Mouse (Mus musculus) hindbrain, embryonic 13.5 days (tissue): ENCODE data around the gene Nol11. TPM values are rescaled to one million over a fixed set of nuclear protein-coding genes. Genes with fewer than 3 reads are reported as not detected.
"Not testable (repeated sequence)": the region's sequence is repeated elsewhere in the genome, so short reads cannot be mapped to it uniquely, and the experiment has no call there.

Experiments
- ATAC-seq: fragments of 200-750 bp; cut with Nextera tagmentation; 2 replicates; pipeline ENCODE4 v1.8.0; 2017; ENCODE audit warnings: moderate TSS enrichment; ENCODE audit not compliant: low FRiP score
- H3K27ac ChIP-seq: fragments of 300-500 bp; sonication (generic); 2 replicates; pipeline ENCODE4 v1.5.1; 2015; ENCODE audit warnings: inconsistent platforms, mild to moderate bottlenecking, moderate library complexity
- H3K27me3 ChIP-seq: fragments of 300-500 bp; sonication (generic); 2 replicates; pipeline ENCODE4 v1.6.1; 2015; ENCODE audit warnings: mild to moderate bottlenecking, inconsistent platforms
- H3K36me3 ChIP-seq: fragments of 300-500 bp; sonication (generic); 2 replicates; pipeline ENCODE4 v1.6.1; 2015; ENCODE audit warnings: mild to moderate bottlenecking, inconsistent platforms
- H3K4me1 ChIP-seq: fragments of 300-500 bp; sonication (generic); replicated peaks from 2 replicates; pipeline ENCODE4 v1.6.1; 2015; ENCODE audit warnings: inconsistent platforms
- H3K4me2 ChIP-seq: fragments of 300-500 bp; sonication (generic); 2 replicates; pipeline ENCODE4 v1.6.1; 2015; ENCODE audit warnings: inconsistent platforms, mild to moderate bottlenecking, moderate library complexity
- H3K4me3 ChIP-seq: fragments of 300-500 bp; sonication (generic); 2 replicates; pipeline ENCODE4 v1.5.1; 2015; ENCODE audit warnings: mild to moderate bottlenecking, inconsistent platforms
- H3K9ac ChIP-seq: fragments of 300-500 bp; sonication (generic); 2 replicates; pipeline ENCODE4 v1.6.1; 2015; ENCODE audit warnings: mild to moderate bottlenecking, inconsistent platforms
- H3K9me3 ChIP-seq: fragments of 300-500 bp; sonication (generic); 2 replicates; pipeline ENCODE4 v1.6.1; 2016; ENCODE audit warnings: inconsistent platforms
- WGBS: fragments of 180-500 bp; shearing (Covaris S2); methylation state at CpG from one replicate; pipeline ENCODE4 v1.1.7; 2015; 5-methylcytosine and 5-hydroxymethylcytosine counted together
- polyA plus RNA-seq: library from polyadenylated mRNA; unstranded; fragments of >200 nt; fragmentation: Nextera tagmentation; extraction: Ambion mirVana; gene quantifications from 2 replicates; pipeline ENCODE4 v1.2.1, GENCODE M21; 2015

Gene Nol11
- polyA plus RNA-seq, 1 experiment from 2014 or later, result 56.1 TPM

- H3K9me3 ChIP-seq, result no peaks in the 10 kb centered on the region
- H3K36me3 ChIP-seq, result no peaks in the 10 kb centered on the region
- no peak overlapping the region for H3K27ac ChIP-seq
- H3K4me1 ChIP-seq, result peaks cover 44% of the 10 kb centered on the region
- no peak for ATAC-seq
- no peaks in the 10 kb centered on the region for H3K27me3 ChIP-seq
- peak overlapping the region; percentile 71 for H3K4me2 ChIP-seq
- WGBS, result 32% methylated on average over 2 of the region's 2 CpGs
- H3K9ac ChIP-seq, result peak overlapping the region; percentile 97
- H3K4me3 ChIP-seq, result peak overlapping the region; percentile 89
Measured at GRCm38 (mm10) chr11:107129641-107130040, 59.5 kb downstream of the Nol11 start.

GRCm38 (mm10) chr11:107126716-107127115, 62.5 kb downstream of the Nol11 start:
- WGBS, result 96% methylated on average over 1 of the region's 2 CpGs
- H3K9me3 ChIP-seq, H3K9ac ChIP-seq, H3K4me3 ChIP-seq, H3K27ac ChIP-seq, ATAC-seq, H3K36me3 ChIP-seq, H3K27me3 ChIP-seq, H3K4me2 ChIP-seq: not testable (repeated sequence)
- peaks cover 50% of the 10 kb centered on the region for H3K4me1 ChIP-seq

- WGBS, result 85% methylated on average over 4 of the region's 4 CpGs
- Histone ChIP-seq H3K27me3 (no peaks in the 10 kb centered on the region), H3K27ac (no peak overlapping the region), H3K4me3 (no peak overlapping the region), H3K9ac (no peak overlapping the region), H3K4me1 (peaks cover 47% of the 10 kb centered on the region), H3K4me2 (no peak overlapping the region), H3K36me3 (no peaks in the 10 kb centered on the region), H3K9me3 (no peaks in the 10 kb centered on the region)
- ATAC-seq, result no peak
Measured at GRCm38 (mm10) chr11:107125011-107125410, 64.2 kb downstream of the Nol11 start.

DNA sequence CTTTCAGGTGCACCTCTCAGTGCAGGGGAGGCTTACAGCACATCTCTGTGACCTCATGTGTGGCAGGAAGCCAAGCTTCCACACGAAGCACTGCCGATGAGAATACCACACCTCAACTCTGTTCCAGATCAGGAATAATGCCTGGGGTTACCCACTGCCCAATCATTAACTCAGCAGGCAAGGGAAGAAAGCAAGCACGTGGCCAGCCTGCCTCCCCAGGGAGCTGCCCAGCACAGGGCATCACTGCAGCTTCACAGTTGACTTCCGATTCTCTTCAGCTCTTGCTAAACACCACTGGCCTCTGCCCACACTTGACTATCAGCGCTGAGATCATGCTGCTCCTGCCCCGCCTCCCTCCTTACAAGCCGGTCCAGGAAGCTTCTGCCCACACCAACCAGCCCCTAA, 64.9 kb downstream of the Nol11 start:
- H3K27ac ChIP-seq, result peak overlapping the region; percentile 55; the same call in 1 of the 2 replicates
- WGBS, result 27% methylated on average over 7 of the region's 7 CpGs
- peak overlapping the region; percentile 31 for H3K4me2 ChIP-seq
- H3K9me3 ChIP-seq, result no peaks in the 10 kb centered on the region
- no peak overlapping the region for H3K4me3 ChIP-seq
- ATAC-seq, result no peak
- peak overlapping the region; percentile 35; the same call in 1 of the 2 replicates for H3K9ac ChIP-seq
- peaks cover 44% of the 10 kb centered on the region for H3K4me1 ChIP-seq
- H3K36me3 ChIP-seq, result no peaks in the 10 kb centered on the region
- H3K27me3 ChIP-seq, result no peaks in the 10 kb centered on the region

GRCm38 (mm10) chr11:107117789-107118188, 71.4 kb downstream of the Nol11 start:
- Histone ChIP-seq H3K4me3 (no peak overlapping the region), H3K4me1 (peaks cover 37% of the 10 kb centered on the region), H3K27me3 (no peaks in the 10 kb centered on the region), H3K36me3 (no peaks in the 10 kb centered on the region), H3K9ac (no peak overlapping the region), H3K4me2 (no peak overlapping the region), H3K9me3 (no peaks in the 10 kb centered on the region), H3K27ac (no peak overlapping the region)
- WGBS, result 78% methylated on average over 12 of the region's 12 CpGs
- ATAC-seq, result no peak

Other genes starting within 250 kb of the Nol11 start
- 189 TPM in 2 replicates for gene Kpna2, start 189.8 kb downstream of the Nol11 start, polyA plus RNA-seq
- 5.4 and 5.6 TPM in 2 replicates for gene 1810010H24Rik, start 163.7 kb downstream of the Nol11 start, polyA plus RNA-seq
- 34.0 and 38.0 TPM in 2 replicates for gene Bptf, start 57.3 kb downstream of the Nol11 start, polyA plus RNA-seq